Mouse (Mus musculus): ENCODE measurements around the gene Pld1.
A peak's percentile ranks its signal among the peaks of the same experiment; 100 is the strongest.

The Pld1 gene

GRCm38 (mm10) chr3:27991100-27991703 is 52.7 kb downstream of the Pld1 start:
- no peak for DNase-seq (ENCODE audit: low spot score in 2 of 2)

GRCm38 (mm10) chr3:27994175-27994990 is 55.9 kb downstream of the Pld1 start:
- no peak for DNase-seq (ENCODE audit: low spot score in 2 of 2)

GRCm38 (mm10) chr3:28004321-28004720 is 65.8 kb downstream of the Pld1 start:
- no peak for DNase-seq (ENCODE audit: low spot score in 2 of 2)

GRCm38 (mm10) chr3:28007684-28008083 is 69.2 kb downstream of the Pld1 start:
- DNase-seq (ENCODE audit: low spot score in 2 of 2), result no peak

GRCm38 (mm10) chr3:28008369-28008768 is 69.9 kb downstream of the Pld1 start:
- DNase-seq (ENCODE audit: low spot score in 2 of 2), result peak; percentile 56 to 60

GRCm38 (mm10) chr3:28012177-28012576 is 73.7 kb downstream of the Pld1 start:
- DNase-seq (ENCODE audit: low spot score in 2 of 2), result no peak

GRCm38 (mm10) chr3:28013441-28013840 is 74.9 kb downstream of the Pld1 start:
- no peak for DNase-seq (ENCODE audit: low spot score in 2 of 2)

- DNase-seq (ENCODE audit: low spot score in 2 of 2), result no peak
Measured at GRCm38 (mm10) chr3:28017002-28017401, 78.5 kb downstream of the Pld1 start.

GRCm38 (mm10) chr3:28019727-28020126 is 81.2 kb downstream of the Pld1 start:
- no peak for DNase-seq (ENCODE audit: low spot score in 2 of 2)

GRCm38 (mm10) chr3:28020404-28020803 is 81.9 kb downstream of the Pld1 start:
- no peak for DNase-seq (ENCODE audit: low spot score in 2 of 2)

GRCm38 (mm10) chr3:28022191-28022590 is 83.7 kb downstream of the Pld1 start:
- no peak for DNase-seq (ENCODE audit: low spot score in 2 of 2)

GRCm38 (mm10) chr3:28026876-28027275 is 88.4 kb downstream of the Pld1 start:
- DNase-seq (ENCODE audit: low spot score in 2 of 2), result no peak

GRCm38 (mm10) chr3:28028456-28028855 is 90.0 kb downstream of the Pld1 start:
- no peak for DNase-seq (ENCODE audit: low spot score in 2 of 2)

GRCm38 (mm10) chr3:28030860-28031259 is 92.4 kb downstream of the Pld1 start:
- no peak for DNase-seq (ENCODE audit: low spot score in 2 of 2)

- no peak for DNase-seq (ENCODE audit: low spot score in 2 of 2)
Measured at GRCm38 (mm10) chr3:28031643-28032243, 93.2 kb downstream of the Pld1 start.

- DNase-seq (ENCODE audit: low spot score in 2 of 2), result no peak
Measured at GRCm38 (mm10) chr3:28033898-28034297, 95.4 kb downstream of the Pld1 start.

GRCm38 (mm10) chr3:28034707-28035333 is 96.3 kb downstream of the Pld1 start:
- no peak for DNase-seq (ENCODE audit: low spot score in 2 of 2)

- no peak for DNase-seq (ENCODE audit: low spot score in 2 of 2)
Measured at GRCm38 (mm10) chr3:28037320-28037932, 98.9 kb downstream of the Pld1 start.

- DNase-seq (ENCODE audit: low spot score in 2 of 2), result no peak
Measured at GRCm38 (mm10) chr3:28038106-28038505, 99.6 kb downstream of the Pld1 start.

GRCm38 (mm10) chr3:28039760-28040159 is 101.3 kb downstream of the Pld1 start:
- DNase-seq (ENCODE audit: low spot score in 2 of 2), result peak in 1 of 2 experiments; percentile 30

- no peak for DNase-seq (ENCODE audit: low spot score in 2 of 2)
Measured at GRCm38 (mm10) chr3:28041236-28041635, 102.7 kb downstream of the Pld1 start.

GRCm38 (mm10) chr3:28042366-28042765 is 103.9 kb downstream of the Pld1 start:
- DNase-seq (ENCODE audit: low spot score in 2 of 2), result no peak

Data from urinary bladder, postnatal 36 days (tissue).